Mouse (Mus musculus) testis, adult 2 months (tissue): ENCODE data around the gene Nhlrc1. TPM values are rescaled to one million over a fixed set of nuclear protein-coding genes. Genes with fewer than 3 reads are reported as not detected.

Experiments used
- H3K27ac ChIP-seq: fragments of 200-500 bp; 2 replicates; pipeline ENCODE4 v1.5.1; 2012; ENCODE audit warnings: low read depth, low read length; ENCODE audit not compliant: control insufficient read depth, insufficient read depth
- H3K27me3 ChIP-seq: fragments of 200-500 bp; 2 replicates; pipeline ENCODE4 v1.6.1; 2012; ENCODE audit warnings: mild to moderate bottlenecking, low read length, moderate library complexity; ENCODE audit not compliant: control insufficient read depth, insufficient read depth
- H3K36me3 ChIP-seq: fragments of 200-500 bp; 2 replicates; pipeline ENCODE4 v1.6.1; 2012; ENCODE audit warnings: mild to moderate bottlenecking, low read length; ENCODE audit not compliant: control insufficient read depth, insufficient read depth
- H3K4me1 ChIP-seq: fragments of 200-500 bp; 2 replicates; pipeline ENCODE4 v1.6.1; 2012; ENCODE audit warnings: low read length; ENCODE audit not compliant: control insufficient read depth, insufficient read depth
- H3K4me3 ChIP-seq: fragments of 200-500 bp; 2 replicates; pipeline ENCODE4 v1.5.1; 2012; ENCODE audit warnings: low read depth, mild to moderate bottlenecking, low read length, moderate library complexity, mixed read lengths; ENCODE audit not compliant: control insufficient read depth
- CTCF ChIP-seq: fragments of 200-500 bp; IDR thresholded peaks from 2 replicates; pipeline ENCODE4 v1.5.1; 2012; ENCODE audit warnings: low read depth, mild to moderate bottlenecking, inconsistent platforms, low read length, moderate library complexity; ENCODE audit not compliant: control insufficient read depth, insufficient read depth, insufficient replicate concordance
- POLR2A ChIP-seq: fragments of 200-500 bp; IDR thresholded peaks from 2 replicates; pipeline ENCODE4 v1.6.1; 2012; ENCODE audit warnings: low read depth, mild to moderate bottlenecking, inconsistent platforms, low read length, moderate library complexity; ENCODE audit not compliant: control insufficient read depth
- polyA plus RNA-seq: library from polyadenylated mRNA; depleted of rRNA; stranded (reverse); fragments of >200 nt; gene quantifications from 2 replicates; pipeline ENCODE4 v1.2.3, GENCODE M21; 2012; rRNA removed

Gene Nhlrc1
- 0.49 and 0.75 TPM in 2 replicates for polyA plus RNA-seq

DNA sequence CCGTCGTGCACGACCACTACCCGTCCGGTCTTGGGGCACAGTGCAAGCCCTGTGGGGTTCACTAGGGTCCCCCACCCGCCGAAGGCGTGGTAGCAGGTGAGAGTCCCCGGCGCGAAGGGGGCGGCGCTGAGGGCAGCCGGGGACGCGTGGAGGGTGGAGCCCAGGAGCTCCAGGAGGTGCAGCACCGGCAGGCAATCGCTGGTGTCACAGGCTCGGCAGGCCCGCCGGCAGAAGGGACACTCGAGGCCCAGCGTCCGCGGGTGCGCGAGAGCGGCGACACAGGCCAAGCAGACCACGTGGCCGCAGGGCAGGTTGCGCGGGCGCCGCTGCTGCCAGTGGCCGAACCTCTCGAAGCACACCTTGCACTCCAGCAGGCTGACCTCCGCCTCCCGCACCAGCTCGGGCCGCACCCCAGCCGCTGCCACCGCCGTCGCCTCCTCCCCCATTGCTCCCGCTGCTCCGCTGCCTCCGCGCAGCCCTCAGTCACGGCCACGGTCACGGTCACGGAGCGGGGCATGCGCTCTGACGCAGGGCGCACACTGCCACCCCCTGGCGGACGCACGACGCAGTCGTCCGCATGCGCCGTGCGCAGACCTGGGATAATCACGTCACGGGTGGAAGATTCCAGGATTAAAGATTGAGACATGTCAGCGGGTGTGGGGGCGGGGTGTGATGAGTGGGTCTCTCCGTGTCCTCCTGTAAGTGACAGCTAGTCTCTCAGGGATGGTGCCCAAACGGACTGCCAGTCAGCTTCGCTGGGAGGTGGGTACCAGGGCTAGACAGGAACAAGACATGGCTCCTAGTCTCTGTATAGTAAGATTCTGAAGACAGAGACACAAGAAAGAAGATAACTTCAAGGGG, at the start of gene Nhlrc1:
Nhlrc1 (minus strand) TSS at position 517 of the 861 bp plus-strand sequence.
- peaks cover 32% of the 10 kb centered on the region for H3K4me1 ChIP-seq
- no peaks in the 10 kb centered on the region for H3K36me3 ChIP-seq
- peak within 1 kb of the TSS; percentile 89 for H3K4me3 ChIP-seq
- peak; percentile 96 for TF ChIP-seq CTCF
- peak; percentile 26; the same call in 1 of the 2 replicates for TF ChIP-seq POLR2A
- H3K27me3 ChIP-seq = no peaks in the 10 kb centered on the region
- no peak within 1 kb of the TSS for H3K27ac ChIP-seq

DNA sequence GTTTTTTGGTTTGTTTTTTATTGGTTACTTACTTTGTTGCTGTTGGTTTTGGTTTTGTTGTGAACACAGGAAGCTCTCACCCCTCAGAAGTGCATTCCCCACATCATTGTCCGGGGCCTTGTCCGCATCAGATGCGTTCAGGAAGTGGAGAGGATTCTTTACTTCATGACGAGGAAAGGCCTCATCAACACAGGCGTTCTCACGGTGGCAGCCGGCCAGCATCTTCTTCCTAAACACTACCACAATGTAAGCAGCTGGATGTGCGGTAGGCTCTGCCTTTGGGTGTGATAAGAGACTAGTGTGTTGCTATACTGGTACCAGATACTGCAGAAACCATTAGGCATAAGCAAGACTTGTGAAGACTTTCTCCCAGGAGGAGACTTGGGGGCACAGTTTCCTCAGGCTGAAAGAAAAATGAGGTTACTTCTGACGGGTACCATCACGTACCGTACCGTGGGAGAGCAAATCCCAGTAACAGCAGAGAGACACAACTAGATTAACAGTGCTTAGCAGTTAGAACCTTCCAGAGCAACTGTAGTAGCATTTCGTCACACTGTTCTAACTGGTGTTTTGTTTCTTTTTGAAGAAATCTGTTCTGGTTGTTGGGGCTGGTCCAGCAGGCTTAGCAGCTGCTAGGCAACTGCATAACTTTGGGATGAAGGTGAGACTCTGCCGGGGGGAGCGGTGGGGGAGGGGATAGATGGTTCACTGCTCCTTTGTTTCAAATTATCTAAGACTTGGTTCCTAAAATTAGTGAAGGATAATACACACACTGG, 49.5 kb upstream of the Nhlrc1 start:
- H3K4me1 ChIP-seq = no peaks in the 10 kb centered on the region
- no peak overlapping the region for H3K27ac ChIP-seq

DNA sequence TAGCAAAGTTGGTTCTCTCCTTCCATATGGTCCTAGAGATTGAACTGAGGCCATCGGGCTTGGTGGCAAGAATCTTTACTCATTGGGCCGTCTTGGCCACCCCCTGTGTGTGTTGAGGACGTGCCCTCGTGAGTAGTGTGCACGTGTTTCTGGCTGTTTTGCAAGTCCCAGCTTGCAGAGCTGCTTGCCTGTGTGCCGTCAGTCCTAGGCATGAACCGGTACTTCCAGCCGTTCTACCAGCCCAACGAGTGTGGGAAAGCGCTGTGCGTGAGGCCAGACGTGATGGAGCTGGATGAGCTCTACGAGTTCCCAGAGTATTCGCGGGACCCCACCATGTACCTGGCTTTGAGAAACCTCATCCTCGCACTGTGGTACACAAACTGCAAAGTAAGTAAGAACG, 48.1 kb upstream of the Nhlrc1 start:
- Histone ChIP-seq H3K4me1 (no peaks in the 10 kb centered on the region), H3K27ac (no peak overlapping the region), H3K4me3 (peak overlapping the region; percentile 81), H3K27me3 (no peaks in the 10 kb centered on the region), H3K36me3 (no peaks in the 10 kb centered on the region)
- TF ChIP-seq CTCF (no peak), POLR2A (no peak)

More for the DNA sequence above, 49.5 kb upstream of the Nhlrc1 start:
- H3K27me3 ChIP-seq = no peaks in the 10 kb centered on the region
- no peaks in the 10 kb centered on the region for H3K36me3 ChIP-seq
- no peak overlapping the region for H3K4me3 ChIP-seq
- no peak for TF ChIP-seq CTCF
- no peak for TF ChIP-seq POLR2A

DNA sequence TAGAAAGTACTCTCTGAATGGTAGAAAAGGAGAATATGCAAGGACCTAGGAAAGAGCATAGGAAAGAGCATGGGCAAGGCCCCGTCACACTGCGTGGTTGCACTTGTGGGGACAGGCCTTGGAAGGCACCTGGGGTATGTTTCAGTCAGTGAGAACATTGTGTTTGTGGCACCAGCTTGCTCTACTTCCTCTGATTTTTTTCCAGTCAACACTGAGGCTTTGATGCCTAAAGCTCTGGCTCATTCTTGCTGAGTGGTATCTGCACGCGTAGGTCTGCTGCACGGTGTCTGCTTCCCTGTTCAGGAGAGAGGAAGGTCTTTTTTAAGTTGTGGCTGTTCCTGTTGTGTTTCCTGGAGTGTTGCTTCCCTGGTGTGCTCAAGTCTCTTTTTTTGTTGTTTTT, 42.1 kb upstream of the Nhlrc1 start:
- Histone ChIP-seq H3K4me3 (no peak overlapping the region), H3K27ac (no peak overlapping the region), H3K27me3 (no peaks in the 10 kb centered on the region), H3K36me3 (no peaks in the 10 kb centered on the region), H3K4me1 (no peaks in the 10 kb centered on the region)
- TF ChIP-seq POLR2A (no peak), CTCF (no peak)

DNA sequence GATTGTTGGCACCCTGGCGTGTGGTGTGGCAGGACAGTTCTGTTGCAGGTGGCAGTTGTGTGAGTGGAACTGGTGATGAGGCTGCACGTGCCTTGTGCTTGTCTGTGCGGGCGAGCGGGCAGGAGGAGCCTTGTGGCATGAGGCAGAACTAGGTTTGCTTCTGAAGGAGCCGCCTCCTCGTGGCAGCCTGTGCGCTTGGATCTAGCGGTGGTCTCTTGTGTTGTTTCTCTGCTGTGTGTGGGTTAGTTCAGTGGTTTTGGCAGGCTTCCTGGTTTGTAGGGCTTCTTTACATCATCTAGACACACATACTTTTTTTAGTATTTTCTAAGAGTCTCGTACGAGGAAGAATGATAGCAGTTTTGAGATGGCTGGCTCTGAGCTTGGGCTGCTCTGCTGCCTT, 41.5 kb upstream of the Nhlrc1 start:
- TF ChIP-seq POLR2A = no peak
- TF ChIP-seq CTCF = no peak
- Histone ChIP-seq H3K4me1 (no peaks in the 10 kb centered on the region), H3K4me3 (no peak overlapping the region), H3K36me3 (no peaks in the 10 kb centered on the region), H3K27me3 (no peaks in the 10 kb centered on the region), H3K27ac (no peak overlapping the region)

DNA sequence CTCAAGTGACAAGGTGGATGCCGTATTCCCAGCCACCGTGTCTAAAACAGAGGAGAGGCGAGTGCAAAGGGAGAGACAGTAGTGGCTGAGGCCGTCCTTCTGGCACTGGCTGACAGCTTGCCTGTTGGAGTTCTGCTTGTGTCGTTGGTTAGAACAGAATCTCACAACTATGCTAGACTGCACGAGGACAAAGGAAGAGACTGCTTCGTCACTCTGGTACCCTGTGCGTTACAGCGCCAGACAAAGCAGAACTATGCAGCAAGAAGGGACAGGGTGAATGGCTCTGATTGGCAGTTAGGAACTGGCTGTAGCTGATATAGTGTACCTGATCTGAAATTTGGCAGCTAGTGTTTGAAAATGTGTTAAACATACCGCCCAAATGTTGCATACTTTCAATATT, 39.3 kb upstream of the Nhlrc1 start:
- Histone ChIP-seq H3K36me3 (no peaks in the 10 kb centered on the region), H3K27me3 (no peaks in the 10 kb centered on the region), H3K4me3 (no peak overlapping the region), H3K4me1 (no peaks in the 10 kb centered on the region), H3K27ac (no peak overlapping the region)
- no peak for TF ChIP-seq POLR2A
- TF ChIP-seq CTCF = no peak

DNA sequence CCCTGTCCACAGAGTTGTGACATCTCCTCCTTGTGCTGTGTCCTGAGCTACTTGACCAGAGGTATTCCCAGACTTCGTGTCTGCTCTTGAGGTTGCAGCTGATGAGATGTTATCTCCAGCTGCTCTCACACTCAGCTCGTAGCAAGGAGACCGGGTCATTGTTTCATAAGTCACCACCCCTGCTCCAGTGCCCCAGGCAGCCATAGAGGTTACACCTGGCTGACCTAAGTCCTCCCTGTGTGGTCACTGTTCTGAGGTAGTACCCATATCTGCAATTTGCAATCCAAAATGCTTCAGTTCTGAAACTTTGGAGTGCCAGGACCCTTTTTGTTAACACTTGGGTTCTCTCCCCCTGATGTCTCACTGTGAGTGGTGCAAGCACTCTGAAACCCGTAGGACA, 35.4 kb upstream of the Nhlrc1 start:
- H3K27ac ChIP-seq = no peak overlapping the region
- no peaks in the 10 kb centered on the region for H3K36me3 ChIP-seq
- no peaks in the 10 kb centered on the region for H3K27me3 ChIP-seq
- H3K4me1 ChIP-seq = no peaks in the 10 kb centered on the region
- no peak for TF ChIP-seq POLR2A
- TF ChIP-seq CTCF = no peak
- H3K4me3 ChIP-seq = no peak overlapping the region
